Comparison of ENCODE assay signal across 8 mouse cellular contexts in the genomic region with DNA sequence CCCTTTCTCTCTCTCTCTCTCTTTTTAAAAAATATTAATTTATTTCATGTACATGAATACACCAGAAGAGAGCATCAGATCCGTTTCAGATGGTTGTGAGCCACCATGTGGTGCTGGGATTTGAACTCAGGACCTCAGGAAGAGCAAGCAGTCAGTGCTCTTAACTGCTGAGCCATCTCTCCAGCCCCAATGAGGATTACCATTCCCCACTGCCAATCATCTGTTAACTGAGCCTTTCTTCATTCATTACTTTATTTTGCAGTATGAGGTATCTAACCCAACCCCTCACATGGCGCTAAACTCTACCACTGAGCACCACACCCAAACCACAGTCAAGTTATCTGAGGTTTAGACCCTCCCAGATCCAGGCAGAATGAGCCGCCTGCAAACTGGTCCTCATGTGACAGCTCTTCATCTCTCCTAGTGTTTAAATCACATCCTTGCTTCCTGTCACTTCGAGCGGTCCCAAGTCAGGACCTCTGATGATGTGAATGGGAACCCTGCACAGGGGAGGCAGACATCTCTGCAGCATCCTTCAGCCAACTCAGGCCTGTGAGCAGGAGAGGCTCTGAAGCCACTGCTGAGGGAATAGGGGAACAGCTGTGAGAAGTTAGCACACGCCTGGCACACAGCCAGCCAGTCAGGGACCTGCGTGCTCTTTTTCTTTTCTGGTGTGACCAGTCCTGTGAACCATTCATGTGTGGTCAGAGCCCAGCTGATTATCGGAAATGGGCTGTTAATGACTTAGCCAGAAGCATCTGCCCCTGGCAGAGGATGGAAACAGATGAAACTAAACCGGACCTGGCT. TPM values are rescaled to one million over a fixed set of nuclear protein-coding genes. Genes with fewer than 3 reads are reported as not detected.
DNase-seq lines count a peak whose midpoint lies in the region; ATAC-seq and TF ChIP-seq lines count a peak whose summit lies in the region.

No protein-coding gene starts in this region.

- TF ChIP-seq CTCF in kidney, adult 2 months (conservative IDR thresholded peaks at IDR 0.05; ENCODE audit: insufficient read depth, insufficient read length, low read depth, low read length): no peak
- TF ChIP-seq CTCF in CH12.LX (conservative IDR thresholded peaks at IDR 0.05 in 1 of 2, IDR thresholded peaks at IDR 0.05 in 1 of 2; ENCODE audit: low read depth in 2 of 2, low read length in 2 of 2): no peak

- DNase-seq in kidney, adult 2 months: no peak
- DNase-seq in CH12.LX (ENCODE audit: extremely low read depth): no peak
- peak; percentile 35 for DNase-seq in ZHBTc4 (ENCODE audit: low read depth, low spot score)
- peak; percentile 46 for DNase-seq in lung, postnatal 10 days
- DNase-seq in spleen, adult 12 weeks (ENCODE audit: low spot score): no peak
- DNase-seq in cerebellum, adult 11-12 months: no peak
- DNase-seq in left cerebral cortex, postnatal 10 days (ENCODE audit: extremely low spot score in 1 of 2, low spot score in 2 of 2): no peak

- H3K9ac ChIP-seq in kidney, embryonic 14.5 days (ENCODE audit: low read depth, low read length): no peak overlapping the region
- H3K9ac ChIP-seq in CH12.LX (ENCODE audit: insufficient read depth, low read depth): no peak overlapping the region

- WGBS in kidney, embryonic 14.5 days: 40% methylated on average over 9 of the region's 9 CpGs
- WGBS in kidney, adult 2 months: 30% methylated on average over 9 of the region's 9 CpGs

- no peak for TF ChIP-seq POLR2A in kidney, adult 2 months (IDR thresholded peaks at IDR 0.05; ENCODE audit: low read depth, low read length)
- no peak for TF ChIP-seq POLR2A in CH12.LX (IDR thresholded peaks at IDR 0.05; ENCODE audit: low read depth, low read length)

- intact Hi-C loops in left cerebral cortex, postnatal 10 days (cut with DNase I): no loop called here

- no peaks in the 10 kb centered on the region for H3K36me3 ChIP-seq in kidney, embryonic 14.5 days (ENCODE audit: control insufficient read depth, insufficient read depth, low read length)
- H3K36me3 ChIP-seq in kidney, adult 2 months (ENCODE audit: control insufficient read depth, insufficient read depth, low read length): no peaks in the 10 kb centered on the region
- H3K36me3 ChIP-seq in CH12.LX (replicated peaks in 1 of 2; ENCODE audit: control insufficient read depth in 1 of 2, insufficient read depth in 1 of 2, low read length in 1 of 2): no peaks in the 10 kb centered on the region

- no peaks in the 10 kb centered on the region for H3K27me3 ChIP-seq in kidney, embryonic 14.5 days (ENCODE audit: control insufficient read depth, insufficient read depth, low read length)
- H3K27me3 ChIP-seq in kidney, adult 2 months (replicated peaks; ENCODE audit: control insufficient read depth, insufficient read depth, low read length): no peaks in the 10 kb centered on the region
- H3K27me3 ChIP-seq in CH12.LX (replicated peaks): no peaks in the 10 kb centered on the region

- H3K79me2 ChIP-seq in CH12.LX (replicated peaks; ENCODE audit: control insufficient read depth, extremely low read depth, insufficient read depth, poor library complexity, severe bottlenecking): no peaks in the 10 kb centered on the region

- in situ Hi-C loops in CH12.LX (cut with MboI; ENCODE audit: low pct_ligation_motif_present, low pct_unique_long_range_greater_than_20kb, low sequenced_read_pairs): no loop called here

- H3K4me3 ChIP-seq in kidney, embryonic 14.5 days (ENCODE audit: low read length): no peak overlapping the region
- no peak overlapping the region for H3K4me3 ChIP-seq in kidney, adult 2 months (ENCODE audit: insufficient read depth, low read depth, low read length)
- H3K4me3 ChIP-seq in CH12.LX (replicated peaks in 1 of 3; ENCODE audit: low read depth in 2 of 3, low read length in 2 of 3, poor library complexity in 1 of 3): no peak overlapping the region

- H3K27ac ChIP-seq in kidney, embryonic 14.5 days (ENCODE audit: low read depth, low read length): no peak overlapping the region
- H3K27ac ChIP-seq in kidney, adult 2 months (ENCODE audit: insufficient read depth, low read depth, low read length): no peak overlapping the region
- H3K27ac ChIP-seq in CH12.LX (ENCODE audit: insufficient read depth, low read depth): no peak overlapping the region

- H3K4me2 ChIP-seq in kidney, embryonic 14.5 days (replicated peaks; ENCODE audit: low read depth, low read length): no peak overlapping the region
- no peak overlapping the region for H3K4me2 ChIP-seq in CH12.LX (ENCODE audit: insufficient read depth, low read depth, poor library complexity, severe bottlenecking)

- peak; percentile 57; the same call in 1 of the 2 replicates for ATAC-seq in kidney, embryonic 14.5 days (ENCODE audit: low FRiP score, low TSS enrichment)

- no peak for TF ChIP-seq EP300 in CH12.LX (IDR thresholded peaks at IDR 0.05; ENCODE audit: low read length)

- H3K9me3 ChIP-seq in kidney, embryonic 14.5 days (ENCODE audit: control insufficient read depth, low read length): no peaks in the 10 kb centered on the region
- peaks cover 10% of the 10 kb centered on the region for H3K9me3 ChIP-seq in CH12.LX (replicated peaks; ENCODE audit: low read length)

- dilution Hi-C loops in CH12.LX (cut with MboI; ENCODE audit: extremely low pct_ligation_motif_present, extremely low pct_unique_long_range_greater_than_20kb, low sequenced_read_pairs): no loop called here

- TF ChIP-seq RAD21 in CH12.LX (IDR thresholded peaks at IDR 0.05; ENCODE audit: low read depth, low read length): no peak

- H3K4me1 ChIP-seq in kidney, embryonic 14.5 days (ENCODE audit: control insufficient read depth, insufficient read depth, low read length): peaks cover 6% of the 10 kb centered on the region; the same call in 1 of the 2 replicates
- no peaks in the 10 kb centered on the region for H3K4me1 ChIP-seq in kidney, adult 2 months (ENCODE audit: control insufficient read depth, insufficient read depth, low read length)
- H3K4me1 ChIP-seq in CH12.LX (ENCODE audit: control insufficient read depth in 1 of 2, insufficient read depth in 2 of 2): peaks cover 0 to 18% of the 10 kb centered on the region in 2 experiments; a peak in 2 of 4 replicates

TF ChIP-seq in CH12.LX, 34 proteins besides CTCF, POLR2A, EP300 and RAD21:
- TF ChIP-seq ELF1 (IDR thresholded peaks at IDR 0.05; ENCODE audit: low read depth, low read length) (no peak), BHLHE40 (IDR thresholded peaks at IDR 0.05; ENCODE audit: low read depth, low read length) (peak; percentile 38; the same call in 1 of the 2 replicates), ETS1 (conservative IDR thresholded peaks at IDR 0.05; ENCODE audit: low read depth, low read length) (peak; percentile 56)

RNA-seq across cellular contexts. Expression of gene Zfp683, which starts 12.1 kb away (rescaled TPM):
- not detected in 2 replicates for polyA plus RNA-seq in kidney, embryonic 14.5 days (2014; fragmentation: Nextera tagmentation; extraction: Ambion mirVana)
- polyA plus RNA-seq in kidney, adult 2 months (2012; rRNA removed): 0.52 and 0.81 TPM in 2 replicates
- total RNA-seq in CH12.LX (2012; rRNA removed) (not detected in 2 replicates), CH12.LX (2014; rRNA removed) (not detected in 2 replicates)
- polyA plus RNA-seq in CH12.LX (2012; ENCODE audit: insufficient read length, low read depth): 0.16 TPM in 1 of 2 replicates, not detected in the other
- total RNA-seq in left cerebral cortex, postnatal 10 days (2021): not detected

RNA-seq across cellular contexts. Expression of gene Crybg2, which starts 19.1 kb away (rescaled TPM):
- 4.5 and 6.0 TPM in 2 replicates for polyA plus RNA-seq in kidney, embryonic 14.5 days (2014; fragmentation: Nextera tagmentation; extraction: Ambion mirVana)
- 0.69 and 1.0 TPM in 2 replicates for polyA plus RNA-seq in kidney, adult 2 months (2012; rRNA removed)
- total RNA-seq in CH12.LX (2012; rRNA removed): 9.2 and 10.6 TPM in 2 replicates
- 3.0 and 3.6 TPM in 2 replicates for total RNA-seq in CH12.LX (2014; rRNA removed)
- polyA plus RNA-seq in CH12.LX (2012; ENCODE audit: insufficient read length, low read depth): 15.6 and 15.9 TPM in 2 replicates
- 1 to 10 TPM; 2.9 to 3.5 TPM for total RNA-seq in left cerebral cortex, postnatal 10 days (2021)

RNA-seq across cellular contexts. Expression of gene Lin28a, which starts 22.9 kb away (rescaled TPM):
- polyA plus RNA-seq in kidney, embryonic 14.5 days (2014; fragmentation: Nextera tagmentation; extraction: Ambion mirVana): not detected in 2 replicates
- not detected in 2 replicates for polyA plus RNA-seq in kidney, adult 2 months (2012; rRNA removed)
- total RNA-seq in CH12.LX (2012; rRNA removed) (0.04 and 0.08 TPM in 2 replicates), CH12.LX (2014; rRNA removed) (not detected in 2 replicates)
- not detected in 2 replicates for polyA plus RNA-seq in CH12.LX (2012; ENCODE audit: insufficient read length, low read depth)
- not detected for total RNA-seq in left cerebral cortex, postnatal 10 days (2021)

RNA-seq across cellular contexts. Expression of gene Dhdds, which starts 40.8 kb away (rescaled TPM):
- polyA plus RNA-seq in kidney, embryonic 14.5 days (2014; fragmentation: Nextera tagmentation; extraction: Ambion mirVana): 42.2 and 42.9 TPM in 2 replicates
- 32.0 and 37.0 TPM in 2 replicates for polyA plus RNA-seq in kidney, adult 2 months (2012; rRNA removed)
- 26.0 and 29.4 TPM in 2 replicates for total RNA-seq in CH12.LX (2012; rRNA removed)
- total RNA-seq in CH12.LX (2014; rRNA removed): 12.9 TPM in 2 replicates
- 33.1 and 34.5 TPM in 2 replicates for polyA plus RNA-seq in CH12.LX (2012; ENCODE audit: insufficient read length, low read depth)
- total RNA-seq in left cerebral cortex, postnatal 10 days (2021): 10 to 100 TPM; 57.1 to 61.4 TPM

RNA-seq across cellular contexts. Expression of gene Cd52, which starts 53.4 kb away (rescaled TPM):
- polyA plus RNA-seq in kidney, embryonic 14.5 days (2014; fragmentation: Nextera tagmentation; extraction: Ambion mirVana): 8.9 and 12.1 TPM in 2 replicates
- 14.8 and 65.1 TPM in 2 replicates for polyA plus RNA-seq in kidney, adult 2 months (2012; rRNA removed)
- total RNA-seq in CH12.LX (2012; rRNA removed) (2,306 and 3,109 TPM in 2 replicates), CH12.LX (2014; rRNA removed) (4,323 and 5,448 TPM in 2 replicates)
- 1,849 and 1,886 TPM in 2 replicates for polyA plus RNA-seq in CH12.LX (2012; ENCODE audit: insufficient read length, low read depth)
- total RNA-seq in left cerebral cortex, postnatal 10 days (2021): 1 to 10 TPM; 1.3 to 1.6 TPM

Comparison
In these comparisons a context has a peak if more than half of its experiments do, and no peak if none do; other contexts are left out.
1. DNase-seq: peak in ZHBTc4 (single experiment) and lung, postnatal 10 days (single experiment); none in kidney, adult 2 months (single experiment), CH12.LX (single experiment), spleen, adult 12 weeks (single experiment), cerebellum, adult 11-12 months (single experiment) and left cerebral cortex, postnatal 10 days (0 of 2).